ENCODE assay signal across 9 mouse cellular contexts in the genomic region with DNA sequence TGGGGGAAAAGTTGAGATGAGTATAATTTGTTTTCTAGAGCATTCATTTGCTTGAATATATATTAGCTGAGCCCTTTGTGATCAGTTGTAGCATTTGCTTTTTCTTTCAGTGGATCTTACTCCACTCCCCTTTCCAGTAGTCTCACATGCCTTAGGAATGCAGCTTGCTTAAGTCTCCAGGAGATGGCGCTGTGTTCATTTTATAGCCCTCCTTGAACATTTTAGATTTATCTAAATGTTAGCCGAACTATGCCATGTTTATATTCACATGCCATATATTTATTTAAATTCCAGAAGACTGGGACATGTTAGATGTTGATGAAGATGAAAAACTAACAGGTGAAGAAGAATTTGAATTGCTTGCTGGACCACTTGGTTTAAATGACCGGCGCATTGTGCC. TPM values are rescaled to one million over a fixed set of nuclear protein-coding genes. Genes with fewer than 3 reads are reported as not detected.
DNase-seq lines count a peak whose midpoint lies in the region; TF ChIP-seq lines count a peak whose summit lies in the region.
"Had no signal": no experiment of that assay in that cellular context is flagged by ENCODE, and none has a peak within 500 bp of the region (broad histone marks: within the 10 kb centered on the region; RNA-seq: fewer than 3 reads in every experiment).

No protein-coding gene starts in this region.

- H3K27ac ChIP-seq in left cerebral cortex, adult 2 months: no peak overlapping the region
- H3K27ac ChIP-seq: neural tube, embryonic 12.5 days had no signal

- peak; percentile 72 for TF ChIP-seq CTCF in left cerebral cortex, adult 2 months (IDR thresholded peaks at IDR 0.05)

- peak; percentile 37 for DNase-seq in adrenal gland, postnatal 10 days
- DNase-seq in adrenal gland, postnatal 4 days (ENCODE audit: low spot score in 2 of 2): no peak
- DNase-seq in left cerebral cortex, adult 2 months (ENCODE audit: extremely low spot score in 1 of 2, low spot score in 2 of 2): no peak
- DNase-seq in left cerebral cortex, adult 9 months (ENCODE audit: low spot score in 2 of 2): no peak
- peak; percentile 36 for DNase-seq in MEL-GATA-1-ER (ENCODE audit: extremely low read depth, low read depth)
- peak; percentile 64 for DNase-seq in embryo, embryonic 10 days (ENCODE audit: low spot score)
- peak; percentile 11 for DNase-seq in retina, adult 2 months (ENCODE audit: low read depth, low spot score)
- no peak for DNase-seq in layer of hippocampus, postnatal 36 days

- no peak overlapping the region for H3K4me3 ChIP-seq in left cerebral cortex, adult 2 months
- H3K4me3 ChIP-seq: neural tube, embryonic 12.5 days had no signal

- intact Hi-C loops in left cerebral cortex, adult 2 months (cut with DNase I): no loop called here

RNA-seq across cellular contexts. Expression of gene Fbxl22, which starts 49.3 kb away (rescaled TPM):
- 1 to 10 TPM; 1.4 to 1.9 TPM for total RNA-seq in adrenal gland, postnatal 10 days (2021)
- total RNA-seq in adrenal gland, postnatal 4 days (2021): under 1 TPM; 0.76 to 0.84 TPM
- under 1 TPM; 0.28 to 0.38 TPM for total RNA-seq in left cerebral cortex, adult 2 months (2021)
- total RNA-seq in layer of hippocampus, postnatal 36 days (2021): under 1 TPM; 0.28 to 0.35 TPM

Comparison
In these comparisons a context has a peak if more than half of its experiments do, and no peak if none do; other contexts are left out.
1. DNase-seq: peak in adrenal gland, postnatal 10 days (single experiment), MEL-GATA-1-ER (single experiment), embryo, embryonic 10 days (single experiment) and retina, adult 2 months (single experiment); none in adrenal gland, postnatal 4 days (0 of 2), left cerebral cortex, adult 2 months (0 of 2), left cerebral cortex, adult 9 months (0 of 2) and layer of hippocampus, postnatal 36 days (0 of 2).